Mouse (Mus musculus): ENCODE measurements at regions not wholly inside any gene's neighbourhood (a gene's known extent, or its start where the extent isn't known, plus 50 kb on each side); places are given as distances from the start of the nearest gene placed in this dataset.

DNA sequence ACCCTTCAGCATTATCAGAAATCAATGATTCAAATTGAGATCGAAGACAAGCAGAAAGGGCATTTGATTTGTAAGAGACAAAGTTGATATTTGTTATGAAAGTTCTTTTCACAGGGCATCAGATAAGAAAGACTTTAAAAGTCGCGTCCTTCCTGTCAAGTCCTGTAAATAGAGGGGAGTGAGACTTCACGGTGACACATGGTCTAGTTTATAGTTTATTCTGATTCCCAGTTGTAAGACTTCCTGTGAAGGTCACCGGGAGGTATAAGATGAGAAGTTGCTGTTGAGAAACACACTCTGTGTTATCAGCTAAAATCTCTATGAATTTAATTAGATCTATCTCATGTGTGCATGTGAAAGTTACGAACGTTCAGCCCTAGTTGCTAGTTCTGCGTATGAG lies 103.8 kb upstream of the Nrip1 start:
- no peak for TF ChIP-seq POLR2AphosphoS2 (IDR thresholded peaks at IDR 0.05; ENCODE audit: insufficient read length, low read depth)
- TF ChIP-seq POLR2A (IDR thresholded peaks at IDR 0.05; ENCODE audit: insufficient read length, low read depth): no peak
- TF ChIP-seq USF1 (IDR thresholded peaks at IDR 0.05; ENCODE audit: low read depth): no peak
- no peak for TF ChIP-seq MAX (IDR thresholded peaks at IDR 0.05; ENCODE audit: low read depth)

Measured in myocyte (in vitro differentiated cells).